Mouse (Mus musculus) ES-Bruce4 (cell line): ENCODE measurements around the gene Srp54c. TPM values are rescaled to one million over a fixed set of nuclear protein-coding genes. Genes with fewer than 3 reads are reported as not detected.
A peak's percentile ranks its signal among the peaks of the same experiment; 100 is the strongest.

Source experiments
- H3K27ac ChIP-seq: 2 replicates; pipeline ENCODE4 v1.5.1; 2012; ENCODE audit warnings: low read length, inconsistent platforms; ENCODE audit not compliant: insufficient read depth
- H3K27me3 ChIP-seq: 2 replicates; pipeline ENCODE4 v1.6.1; 2012; ENCODE audit warnings: mild to moderate bottlenecking, low read length, inconsistent platforms; ENCODE audit not compliant: control insufficient read depth, poor library complexity, insufficient read depth, severe bottlenecking
- H3K36me3 ChIP-seq: 2 replicates; pipeline ENCODE4 v1.6.1; 2012; ENCODE audit warnings: inconsistent platforms, mild to moderate bottlenecking, low read length, moderate library complexity; ENCODE audit not compliant: control insufficient read depth, poor library complexity, insufficient read depth, severe bottlenecking
- H3K4me1 ChIP-seq: one replicate; pipeline ENCODE4 v1.8.1; 2011; ENCODE audit warnings: low read length; ENCODE audit not compliant: control insufficient read depth, insufficient read depth
- H3K4me3 ChIP-seq: 2 replicates; pipeline ENCODE4 v1.5.1; 2011; ENCODE audit warnings: low read depth, mild to moderate bottlenecking, low read length
- H3K9ac ChIP-seq: 2 replicates; pipeline ENCODE4 v1.6.1; 2012; ENCODE audit warnings: low read depth, mild to moderate bottlenecking, inconsistent platforms; ENCODE audit not compliant: poor library complexity, severe bottlenecking
- H3K9me3 ChIP-seq: replicated peaks from 2 replicates; pipeline ENCODE4 v1.6.1; 2012; ENCODE audit warnings: mild to moderate bottlenecking, low read length, inconsistent platforms; ENCODE audit not compliant: control insufficient read depth, poor library complexity, insufficient read depth, severe bottlenecking
- CTCF ChIP-seq: IDR thresholded peaks from one replicate; pipeline ENCODE4 v1.8.1; 2011; ENCODE audit warnings: low read depth, low read length
- EP300 ChIP-seq: IDR thresholded peaks from 2 replicates; pipeline ENCODE4 v1.6.1; 2011; ENCODE audit warnings: low read depth, low read length; ENCODE audit not compliant: insufficient read depth
- POLR2A ChIP-seq: IDR thresholded peaks from one replicate; pipeline ENCODE4 v1.8.1; 2011; ENCODE audit warnings: low read length; ENCODE audit not compliant: insufficient read depth
- polyA plus RNA-seq: library from polyadenylated mRNA; stranded (reverse); fragments of >200 nt; gene quantifications from 2 replicates; pipeline ENCODE4 v1.2.4, GENCODE M21; 2011; ENCODE audit warnings: low read depth; ENCODE audit not compliant: missing spikeins, insufficient read depth, insufficient read length

Srp54c gene
- polyA plus RNA-seq, 1 experiment, result 76.7 TPM

DNA sequence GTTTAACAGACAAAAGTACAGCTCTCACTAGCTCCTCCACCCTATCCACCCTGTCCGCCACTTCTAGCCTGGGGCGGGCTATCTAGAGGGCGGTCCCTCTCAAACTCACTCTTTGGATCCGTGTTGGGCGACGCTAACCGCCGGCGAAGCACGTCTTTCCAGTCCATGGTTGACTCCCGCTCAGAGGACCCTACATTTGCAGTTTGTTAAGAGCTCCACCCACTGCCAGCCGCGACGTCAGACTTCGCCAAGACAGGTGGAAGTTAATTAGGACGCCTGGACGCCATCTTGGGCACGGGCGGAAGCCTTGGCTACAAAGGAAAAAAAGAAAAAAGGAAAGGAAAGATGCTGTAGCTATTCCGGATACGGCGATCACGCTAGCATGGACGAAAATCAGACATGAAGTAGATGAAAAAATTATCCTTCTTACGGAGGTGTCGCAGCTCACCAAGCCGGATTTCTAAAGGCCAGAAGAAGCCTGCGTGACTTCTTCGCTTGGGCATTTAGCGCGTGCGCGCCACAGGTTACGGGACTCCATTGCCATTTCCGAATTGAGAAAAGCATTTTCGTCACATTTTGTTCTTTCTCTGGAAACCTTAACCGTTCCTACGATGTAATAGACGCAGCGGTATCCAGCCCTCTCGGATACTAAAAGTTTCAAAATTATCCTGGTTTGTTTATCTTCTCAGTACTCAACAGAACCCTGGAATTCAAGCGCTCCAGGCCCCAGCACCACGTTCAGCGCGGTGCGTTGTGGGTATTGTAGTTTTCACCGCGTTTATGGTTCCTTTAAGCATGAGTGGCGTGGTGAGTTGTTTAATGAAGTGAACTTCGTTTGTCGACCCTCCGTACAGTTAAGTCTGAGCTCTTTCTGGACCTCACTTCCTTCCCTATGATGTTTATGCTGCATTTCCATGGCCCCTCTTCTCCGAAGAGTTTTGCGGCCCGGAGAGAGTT lies 72.8 kb downstream of the Srp54c start, which contains the start of gene Ppp2r3c:
Ppp2r3c (minus strand) TSS at position 514 of the 957 bp plus-strand sequence.
- Histone ChIP-seq H3K27ac (peak within 1 kb of the TSS; percentile 77), H3K4me1 (peaks cover 2% of the 10 kb centered on the region), H3K9me3 (no peaks in the 10 kb centered on the region), H3K4me3 (peak within 1 kb of the TSS; percentile 97), H3K9ac (peak within 1 kb of the TSS; percentile 81), H3K36me3 (peaks cover 3% of the 10 kb centered on the region; the same call in 1 of the 2 replicates), H3K27me3 (no peaks in the 10 kb centered on the region)
- TF ChIP-seq POLR2A (no peak), CTCF (no peak), EP300 (peak; percentile 37; the same call in 1 of the 2 replicates)

GRCm38 (mm10) chr12:55306371-55306770 lies 76.4 kb downstream of the Srp54c start:
- Histone ChIP-seq H3K27me3 (no peaks in the 10 kb centered on the region), H3K36me3 (no peaks in the 10 kb centered on the region; the same call in 1 of the 2 replicates), H3K9ac (no peak overlapping the region), H3K27ac (no peak overlapping the region), H3K9me3 (no peaks in the 10 kb centered on the region), H3K4me1 (peaks cover 5% of the 10 kb centered on the region), H3K4me3 (no peak overlapping the region)
- TF ChIP-seq EP300, result no peak
- TF ChIP-seq POLR2A, result no peak
- peak; percentile 4 for TF ChIP-seq CTCF

DNA sequence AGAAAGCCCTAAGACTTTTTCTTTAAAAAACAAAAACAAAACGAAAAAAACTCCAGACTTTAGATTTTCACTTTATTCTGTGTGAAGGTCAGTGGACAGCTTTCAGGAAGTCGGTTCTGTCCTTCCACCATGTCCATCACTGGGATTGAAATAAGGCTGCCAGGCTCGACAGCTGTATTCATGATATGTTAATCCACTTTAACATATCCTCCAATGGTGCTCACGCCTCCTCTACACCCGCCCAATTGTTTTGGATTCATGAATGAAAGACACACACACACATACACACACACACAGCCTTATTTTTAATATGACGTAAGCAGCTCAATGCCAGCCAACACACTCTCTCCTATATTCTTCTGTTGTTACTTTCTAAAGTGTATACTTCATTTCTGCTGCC lies 77.6 kb downstream of the Srp54c start:
- Histone ChIP-seq H3K27ac (no peak overlapping the region), H3K9me3 (no peaks in the 10 kb centered on the region), H3K36me3 (no peaks in the 10 kb centered on the region; the same call in 1 of the 2 replicates), H3K4me1 (peaks cover 4% of the 10 kb centered on the region), H3K9ac (no peak overlapping the region), H3K27me3 (no peaks in the 10 kb centered on the region), H3K4me3 (no peak overlapping the region)
- TF ChIP-seq EP300 (no peak), POLR2A (no peak), CTCF (no peak)

- Histone ChIP-seq H3K36me3 (no peaks in the 10 kb centered on the region; the same call in 1 of the 2 replicates), H3K9me3 (no peaks in the 10 kb centered on the region)
Observed at GRCm38 (mm10) chr12:55308731-55309130, 78.8 kb downstream of the Srp54c start.

GRCm38 (mm10) chr12:55309501-55309900 lies 79.5 kb downstream of the Srp54c start:
- Histone ChIP-seq H3K9me3 (no peaks in the 10 kb centered on the region), H3K4me3 (no peak overlapping the region), H3K27me3 (no peaks in the 10 kb centered on the region), H3K27ac (no peak overlapping the region), H3K4me1 (peaks cover 4% of the 10 kb centered on the region), H3K36me3 (no peaks in the 10 kb centered on the region; the same call in 1 of the 2 replicates), H3K9ac (no peak overlapping the region)
- no peak for TF ChIP-seq POLR2A
- TF ChIP-seq EP300, result no peak
- no peak for TF ChIP-seq CTCF

More at GRCm38 (mm10) chr12:55308731-55309130, 78.8 kb downstream of the Srp54c start:
- H3K27me3 ChIP-seq, result no peaks in the 10 kb centered on the region
- H3K9ac ChIP-seq, result no peak overlapping the region
- peaks cover 4% of the 10 kb centered on the region for H3K4me1 ChIP-seq
- H3K4me3 ChIP-seq, result no peak overlapping the region
- no peak overlapping the region for H3K27ac ChIP-seq
- no peak for TF ChIP-seq POLR2A
- no peak for TF ChIP-seq CTCF
- no peak for TF ChIP-seq EP300

DNA sequence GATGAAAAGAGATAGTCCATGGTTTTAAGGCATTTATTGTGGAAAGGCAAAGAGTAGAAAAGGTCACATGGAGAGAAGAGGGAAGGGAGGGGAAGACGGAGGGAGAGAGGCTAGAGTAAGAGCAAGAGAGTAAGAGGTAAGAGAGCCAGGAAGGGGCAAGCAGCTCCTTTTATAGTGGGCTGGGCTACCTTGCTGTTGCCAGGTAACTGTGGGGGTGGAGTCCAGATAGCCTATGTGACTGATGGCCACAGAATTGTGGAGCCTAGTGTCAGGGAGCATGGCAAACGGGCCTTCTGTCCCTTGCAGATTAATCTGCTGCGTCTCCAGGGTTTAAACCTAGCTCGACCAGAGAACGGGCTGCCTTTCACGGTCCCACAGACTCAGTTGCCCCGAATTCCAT lies 81.9 kb downstream of the Srp54c start:
- Histone ChIP-seq H3K36me3 (no peaks in the 10 kb centered on the region; the same call in none of the 2 replicates), H3K9ac (no peak overlapping the region), H3K27ac (no peak overlapping the region), H3K9me3 (no peaks in the 10 kb centered on the region), H3K4me3 (peak overlapping the region; percentile 10; the same call in 1 of the 2 replicates), H3K4me1 (peaks cover 4% of the 10 kb centered on the region), H3K27me3 (no peaks in the 10 kb centered on the region)
- TF ChIP-seq CTCF (no peak), POLR2A (no peak), EP300 (no peak)

Other genes with a start within 250 kb of the Srp54c start
- not detected in 2 replicates for gene Gm20403, start 243.6 kb upstream of the Srp54c start, polyA plus RNA-seq
- gene Baz1a, start 215.8 kb upstream of the Srp54c start, polyA plus RNA-seq, result 38.8 and 41.0 TPM in 2 replicates
- gene 2700097O09Rik, start 150.1 kb upstream of the Srp54c start, polyA plus RNA-seq, result 45.9 and 46.7 TPM in 2 replicates
- 114 and 132 TPM in 2 replicates for gene Srp54a, start 149.9 kb upstream of the Srp54c start, polyA plus RNA-seq
- 16.5 TPM in 1 of 2 replicates, not detected in the other for gene Fam177a, start 105.7 kb upstream of the Srp54c start, polyA plus RNA-seq
- 41.9 and 56.4 TPM in 2 replicates for gene Srp54b, start 75.1 kb upstream of the Srp54c start, polyA plus RNA-seq
- gene 1700047I17Rik2, start 30.6 kb upstream of the Srp54c start, polyA plus RNA-seq, result 16.6 TPM in 1 of 2 replicates, not detected in the other
- gene 1110008L16Rik, start 69.4 kb downstream of the Srp54c start, polyA plus RNA-seq, result 32.6 and 34.1 TPM in 2 replicates
- 28.3 and 33.7 TPM in 2 replicates for gene Ppp2r3c, start 72.8 kb downstream of the Srp54c start, polyA plus RNA-seq
- gene Psma6, start 154.1 kb downstream of the Srp54c start, polyA plus RNA-seq, result 308 and 323 TPM in 2 replicates